Mouse (Mus musculus) hindbrain, embryonic 13.5 days (tissue): Measurements from ENCODE around the gene Slc17a4. TPM values are rescaled to one million over a fixed set of nuclear protein-coding genes. Genes with fewer than 3 reads are reported as not detected.

Experiments used
- ATAC-seq: fragments of 200-750 bp; cut with Nextera tagmentation; 2 replicates; pipeline ENCODE4 v1.8.0; 2017; ENCODE audit warnings: moderate TSS enrichment; ENCODE audit not compliant: low FRiP score
- H3K27ac ChIP-seq: fragments of 300-500 bp; sonication (generic); 2 replicates; pipeline ENCODE4 v1.5.1; 2015; ENCODE audit warnings: inconsistent platforms, mild to moderate bottlenecking, moderate library complexity
- H3K27me3 ChIP-seq: fragments of 300-500 bp; sonication (generic); 2 replicates; pipeline ENCODE4 v1.6.1; 2015; ENCODE audit warnings: mild to moderate bottlenecking, inconsistent platforms
- H3K36me3 ChIP-seq: fragments of 300-500 bp; sonication (generic); 2 replicates; pipeline ENCODE4 v1.6.1; 2015; ENCODE audit warnings: mild to moderate bottlenecking, inconsistent platforms
- H3K4me1 ChIP-seq: fragments of 300-500 bp; sonication (generic); replicated peaks from 2 replicates; pipeline ENCODE4 v1.6.1; 2015; ENCODE audit warnings: inconsistent platforms
- H3K4me2 ChIP-seq: fragments of 300-500 bp; sonication (generic); 2 replicates; pipeline ENCODE4 v1.6.1; 2015; ENCODE audit warnings: inconsistent platforms, mild to moderate bottlenecking, moderate library complexity
- H3K4me3 ChIP-seq: fragments of 300-500 bp; sonication (generic); 2 replicates; pipeline ENCODE4 v1.5.1; 2015; ENCODE audit warnings: mild to moderate bottlenecking, inconsistent platforms
- H3K9ac ChIP-seq: fragments of 300-500 bp; sonication (generic); 2 replicates; pipeline ENCODE4 v1.6.1; 2015; ENCODE audit warnings: mild to moderate bottlenecking, inconsistent platforms
- H3K9me3 ChIP-seq: fragments of 300-500 bp; sonication (generic); 2 replicates; pipeline ENCODE4 v1.6.1; 2016; ENCODE audit warnings: inconsistent platforms
- WGBS: fragments of 180-500 bp; shearing (Covaris S2); methylation state at CpG from one replicate; pipeline ENCODE4 v1.1.7; 2015; 5-methylcytosine and 5-hydroxymethylcytosine counted together
- microRNA-seq: library from miRNA; unstranded; fragments of <30 nt; microRNA quantifications from one replicate; pipeline ENCODE4, GENCODE M21; 2016
- polyA plus RNA-seq: library from polyadenylated mRNA; unstranded; fragments of >200 nt; fragmentation: Nextera tagmentation; extraction: Ambion mirVana; gene quantifications from 2 replicates; pipeline ENCODE4 v1.2.1, GENCODE M21; 2015

Slc17a4 gene
- polyA plus RNA-seq, 1 experiment from 2014 or later: 0.09 TPM

DNA sequence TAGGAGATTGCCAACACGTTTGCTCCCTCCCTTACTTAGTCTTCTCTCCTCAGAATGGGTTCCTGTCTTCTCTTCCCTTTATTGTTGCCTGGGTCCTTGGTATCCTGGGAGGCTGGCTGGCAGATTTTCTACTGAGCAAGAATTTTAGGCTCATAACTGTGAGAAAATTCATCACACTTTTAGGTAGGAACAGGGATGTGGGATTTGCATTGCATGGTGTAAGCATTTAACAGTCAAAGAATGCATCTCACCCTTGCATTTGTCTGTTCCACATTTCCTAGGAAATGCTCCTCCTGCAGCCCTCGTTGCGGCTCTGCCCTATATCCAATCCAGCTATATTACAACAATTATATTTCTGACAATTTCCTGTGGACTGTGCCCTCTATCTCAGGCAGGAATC lies 58.4 kb downstream of the Slc17a4 start:
- Histone ChIP-seq H3K9me3 (no peaks in the 10 kb centered on the region), H3K9ac (no peak overlapping the region), H3K4me3 (no peak overlapping the region), H3K4me1 (0 out of 2 replicates have a peak, but pooled peaks cover under 1% of the 10 kb centered on the region), H3K4me2 (no peak overlapping the region), H3K27ac (no peak overlapping the region), H3K36me3 (no peaks in the 10 kb centered on the region), H3K27me3 (no peaks in the 10 kb centered on the region)
- WGBS: 67% methylated on average over 3 of the region's 3 CpGs
- ATAC-seq: no peak

DNA sequence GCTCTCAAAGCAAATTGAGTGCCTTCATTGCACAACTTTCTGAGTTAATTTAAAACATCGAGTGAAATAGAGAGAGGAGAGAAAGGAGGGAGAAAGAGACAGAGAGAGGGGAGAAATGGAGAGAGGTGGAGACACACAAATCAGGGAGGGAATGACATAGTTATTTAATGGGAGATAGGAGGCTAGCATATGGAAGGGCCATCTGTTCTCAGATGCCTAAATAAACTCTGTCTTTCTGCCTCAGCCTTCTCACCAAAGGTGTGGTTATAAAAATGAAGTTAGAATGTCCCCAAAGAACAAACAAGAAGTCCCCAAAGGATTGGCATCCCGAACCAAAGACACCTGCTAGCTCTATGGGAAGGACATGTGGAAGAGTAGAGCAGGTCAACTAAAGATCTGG lies 65.5 kb downstream of the Slc17a4 start:
- Histone ChIP-seq H3K36me3 (no peaks in the 10 kb centered on the region), H3K27me3 (no peaks in the 10 kb centered on the region), H3K9ac (no peak overlapping the region), H3K9me3 (no peaks in the 10 kb centered on the region), H3K4me3 (no peak overlapping the region), H3K4me1 (0 out of 2 replicates have a peak, but pooled peaks cover 2% of the 10 kb centered on the region), H3K4me2 (no peak overlapping the region), H3K27ac (no peak overlapping the region)
- no peak for ATAC-seq
- WGBS: 80% methylated on average over 2 of the region's 2 CpGs

Small RNA genes lying within 50 kb of the gene (microRNA-seq; reads per million reads assigned to microRNA genes)
- not detected for gene Gm44344

Other genes starting within 250 kb of the Slc17a4 start
- gene Hist1h2ac, start 231.1 kb downstream of the Slc17a4 start, polyA plus RNA-seq: 0.38 and 0.54 TPM in 2 replicates
- 17.8 and 23.1 TPM in 2 replicates for gene Hist1h2bc, start 230.8 kb downstream of the Slc17a4 start, polyA plus RNA-seq
- gene Hist1h1t, start 219.2 kb downstream of the Slc17a4 start, polyA plus RNA-seq: not detected in 2 replicates
- gene Hist1h4c, start 216.6 kb downstream of the Slc17a4 start, polyA plus RNA-seq: 3.9 and 4.4 TPM in 2 replicates
- 5.4 and 5.6 TPM in 2 replicates for gene Hfe, start 204.2 kb downstream of the Slc17a4 start, polyA plus RNA-seq
- 8.8 and 9.7 TPM in 2 replicates for gene Hist1h1c, start 176.2 kb downstream of the Slc17a4 start, polyA plus RNA-seq
- 1.3 and 1.9 TPM in 2 replicates for gene Hist1h3c, start 169.4 kb downstream of the Slc17a4 start, polyA plus RNA-seq
- 0.86 and 1.7 TPM in 2 replicates for gene Hist1h2bb, start 168.3 kb downstream of the Slc17a4 start, polyA plus RNA-seq
- 10.5 and 12.7 TPM in 2 replicates for gene Hist1h2ab, start 163.9 kb downstream of the Slc17a4 start, polyA plus RNA-seq
- gene Hist1h3b, start 162.7 kb downstream of the Slc17a4 start, polyA plus RNA-seq: 4.2 and 4.4 TPM in 2 replicates
- 1.4 TPM in 1 of 2 replicates, not detected in the other for gene Hist1h4b, start 158.0 kb downstream of the Slc17a4 start, polyA plus RNA-seq
- not detected in 2 replicates for gene Hist1h4a, start 153.8 kb downstream of the Slc17a4 start, polyA plus RNA-seq
- gene Hist1h3a, start 152.6 kb downstream of the Slc17a4 start, polyA plus RNA-seq: 1.9 and 2.5 TPM in 2 replicates
- gene Hist1h1a, start 151.3 kb downstream of the Slc17a4 start, polyA plus RNA-seq: 0.56 and 1.2 TPM in 2 replicates
- not detected in 2 replicates for gene Trim38, start 145.1 kb downstream of the Slc17a4 start, polyA plus RNA-seq
- not detected in 2 replicates for gene Slc17a2, start 108.0 kb downstream of the Slc17a4 start, polyA plus RNA-seq
- gene Slc17a3, start 75.6 kb downstream of the Slc17a4 start, polyA plus RNA-seq: not detected in 2 replicates
- gene Slc17a1, start 47.3 kb downstream of the Slc17a4 start, polyA plus RNA-seq: not detected in 2 replicates
- gene Hist1h2ba, start 19.1 kb upstream of the Slc17a4 start, polyA plus RNA-seq: not detected in 2 replicates
- not detected in 2 replicates for gene Hist1h2aa, start 19.5 kb upstream of the Slc17a4 start, polyA plus RNA-seq
- 1.0 and 1.4 TPM in 2 replicates for gene Scgn, start 76.2 kb upstream of the Slc17a4 start, polyA plus RNA-seq